Mouse (Mus musculus) heart, postnatal 0 days (tissue): ENCODE results near the gene Pth1r.

Experiments
- CTCF ChIP-seq: IDR thresholded peaks from 2 replicates; pipeline ENCODE4 v1.5.1; 2016; ENCODE audit warnings: antibody characterized with exemption, control low read depth, low read depth
- EP300 ChIP-seq: IDR thresholded peaks from 2 replicates; pipeline ENCODE4 v1.6.1; 2016; ENCODE audit warnings: antibody characterized with exemption, low read depth

DNA sequence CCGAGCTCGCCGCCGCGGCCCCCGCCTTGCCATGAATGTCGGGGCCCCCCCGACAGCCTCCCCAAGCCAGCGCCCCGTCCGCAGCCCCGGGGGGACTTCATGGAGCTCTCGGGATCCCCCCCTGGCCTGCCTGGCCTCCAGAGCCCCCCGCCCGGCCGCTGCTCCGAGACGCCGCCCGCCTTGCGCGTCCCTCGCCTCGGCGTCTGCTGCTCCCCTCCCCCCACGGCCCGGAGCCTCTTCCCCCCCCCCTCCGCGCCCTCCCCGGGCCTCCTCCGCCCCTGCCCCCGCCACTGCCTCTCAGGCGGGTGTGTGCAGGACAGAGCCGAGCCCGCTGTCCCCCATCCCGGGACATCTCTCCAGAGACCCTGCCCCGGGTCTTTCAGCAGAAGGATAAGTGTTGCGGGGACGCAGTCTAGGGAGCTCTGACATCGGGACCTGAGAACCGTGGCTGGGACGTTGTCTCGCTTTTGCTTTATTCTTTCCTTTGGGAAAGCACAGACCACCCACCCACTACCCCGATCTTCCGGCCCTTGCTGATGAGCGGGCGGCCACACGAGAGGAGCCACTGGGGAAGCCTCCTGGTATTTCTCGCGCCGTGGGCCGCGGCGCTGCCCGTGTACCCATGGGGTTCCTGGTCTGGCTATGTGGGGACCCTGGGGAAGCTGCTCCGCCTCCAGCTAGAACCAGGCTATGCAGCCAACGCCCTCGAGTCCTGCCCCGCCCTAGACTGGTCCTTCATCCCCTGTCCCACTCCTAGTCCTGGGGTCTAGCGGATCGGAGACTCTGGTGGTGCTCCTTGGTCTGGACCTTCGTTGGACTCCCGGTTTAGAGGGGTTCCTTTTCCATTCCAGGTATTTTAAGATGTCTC, 3.3 kb downstream of the Pth1r start:
- TF ChIP-seq CTCF (no peak), EP300 (no peak)
